Mouse (Mus musculus) liver, adult (tissue): ENCODE measurements around the gene 4930539E08Rik.

Experiments used
- GATA4 ChIP-seq: IDR thresholded peaks from 2 replicates; pipeline ENCODE4 v1.6.1; 2014; ENCODE audit warnings: mild to moderate bottlenecking, low read length; ENCODE audit not compliant: insufficient replicate concordance

4930539E08Rik gene

GRCm38 (mm10) chr17:28913940-28914339 is 1.2 kb downstream of the 4930539E08Rik start:
- TF ChIP-seq GATA4: no peak

GRCm38 (mm10) chr17:28913200-28913599 is 1.9 kb downstream of the 4930539E08Rik start:
- no peak for TF ChIP-seq GATA4

GRCm38 (mm10) chr17:28910139-28910538 is 5.0 kb downstream of the 4930539E08Rik start:
- no peak for TF ChIP-seq GATA4

- TF ChIP-seq GATA4: no peak
These were observed 5.7 kb downstream of the 4930539E08Rik start for GRCm38 (mm10) chr17:28909252-28909941.

- no peak for TF ChIP-seq GATA4
These were observed 7.2 kb downstream of the 4930539E08Rik start for GRCm38 (mm10) chr17:28907959-28908358.

GRCm38 (mm10) chr17:28905377-28905916 is 9.7 kb downstream of the 4930539E08Rik start:
- no peak for TF ChIP-seq GATA4

GRCm38 (mm10) chr17:28904546-28905376 is 10.4 kb downstream of the 4930539E08Rik start:
- TF ChIP-seq GATA4: no peak

GRCm38 (mm10) chr17:28901559-28901958 is 13.6 kb downstream of the 4930539E08Rik start:
- no peak for TF ChIP-seq GATA4

GRCm38 (mm10) chr17:28899427-28899826 is 15.7 kb downstream of the 4930539E08Rik start:
- TF ChIP-seq GATA4: no peak

- TF ChIP-seq GATA4: no peak
These were observed 16.9 kb downstream of the 4930539E08Rik start for GRCm38 (mm10) chr17:28898249-28898648.

GRCm38 (mm10) chr17:28897817-28898216 is 17.3 kb downstream of the 4930539E08Rik start:
- TF ChIP-seq GATA4: no peak

- TF ChIP-seq GATA4: no peak
These were observed 18.9 kb downstream of the 4930539E08Rik start for GRCm38 (mm10) chr17:28896095-28896780.

GRCm38 (mm10) chr17:28895217-28895875 is 19.8 kb downstream of the 4930539E08Rik start:
- no peak for TF ChIP-seq GATA4

- peak; percentile 65; the same call in 1 of the 2 replicates for TF ChIP-seq GATA4
These were observed 20.9 kb downstream of the 4930539E08Rik start for GRCm38 (mm10) chr17:28894050-28894767.
